10 mouse cellular contexts compared by ENCODE assay signal in genomic region chr15:77163336-77163735, GRCm38 (mm10).
DNase-seq lines count a peak whose midpoint lies in the region; ATAC-seq lines count a peak whose summit lies in the region.
"Had no signal": no experiment of that assay in that cellular context is flagged by ENCODE, and none has a peak within 500 bp of the region (broad histone marks: within the 10 kb centered on the region; RNA-seq: fewer than 3 reads in every experiment).

No protein-coding gene starts in this region.

- 23% methylated on average over 6 of the region's 6 CpGs for WGBS in lung, embryonic 15.5 days
- 18% methylated on average over 6 of the region's 6 CpGs for WGBS in midbrain, embryonic 15.5 days

- intact Hi-C loops in heart, postnatal 25 days (cut with DNase I): no loop called here
- intact Hi-C loops in left cerebral cortex, postnatal 36 days (cut with DNase I): no loop called here

- H3K27ac ChIP-seq in lung, embryonic 15.5 days: peak overlapping the region; percentile 23
- no peak overlapping the region for H3K27ac ChIP-seq in midbrain, embryonic 15.5 days

- DNase-seq in heart, adult 11 months: peak; percentile 89
- DNase-seq in heart, postnatal 25 days (ENCODE audit: low spot score): no peak
- no peak for DNase-seq in lung, postnatal 25 days (ENCODE audit: low spot score)
- DNase-seq in gastrocnemius, postnatal 25 days: peak; percentile 67
- DNase-seq in left cerebral cortex, postnatal 36 days (ENCODE audit: low spot score in 2 of 2): no peak
- DNase-seq in ovary, postnatal 14 days (ENCODE audit: low spot score): no peak
- DNase-seq: cerebellum, adult 11 months; right cerebral cortex, postnatal 4 days had no signal

- H3K4me3 ChIP-seq in lung, embryonic 15.5 days: no peak overlapping the region
- H3K4me3 ChIP-seq in midbrain, embryonic 15.5 days: no peak overlapping the region

- H3K9ac ChIP-seq in lung, embryonic 15.5 days: no peak overlapping the region
- H3K9ac ChIP-seq in midbrain, embryonic 15.5 days: 0 out of 2 replicates have a peak overlapping the region, but pooled peaks have one; percentile 14

- H3K4me1 ChIP-seq in lung, embryonic 15.5 days: peaks cover 46% of the 10 kb centered on the region
- H3K4me1 ChIP-seq in midbrain, embryonic 15.5 days: peaks cover 11% of the 10 kb centered on the region

- H3K27me3 ChIP-seq in lung, embryonic 15.5 days: no peaks in the 10 kb centered on the region
- no peaks in the 10 kb centered on the region for H3K27me3 ChIP-seq in midbrain, embryonic 15.5 days (replicated peaks)

- H3K4me2 ChIP-seq in lung, embryonic 15.5 days: no peak overlapping the region
- H3K4me2 ChIP-seq in midbrain, embryonic 15.5 days: no peak overlapping the region

- no peaks in the 10 kb centered on the region for H3K36me3 ChIP-seq in lung, embryonic 15.5 days
- H3K36me3 ChIP-seq in midbrain, embryonic 15.5 days (replicated peaks): no peaks in the 10 kb centered on the region

- no peak for ATAC-seq in lung, embryonic 15.5 days (ENCODE audit: borderline replicate concordance, extremely low read depth, low FRiP score, low TSS enrichment)
- no peak for ATAC-seq in midbrain, embryonic 15.5 days (replicated peaks)

- H3K9me3 ChIP-seq in lung, embryonic 15.5 days: no peaks in the 10 kb centered on the region
- H3K9me3 ChIP-seq in midbrain, embryonic 15.5 days: no peaks in the 10 kb centered on the region

Comparison
In these comparisons a context has a peak if more than half of its experiments do, and no peak if none do; other contexts are left out.
1. DNase-seq: peak in heart, adult 11 months (single experiment) and gastrocnemius, postnatal 25 days (single experiment); none in heart, postnatal 25 days (single experiment), lung, postnatal 25 days (single experiment), left cerebral cortex, postnatal 36 days (0 of 2) and ovary, postnatal 14 days (single experiment).